Mouse (Mus musculus) limb, embryonic 12.5 days (tissue): Measurements from ENCODE around the gene Zbtb5. TPM values are rescaled to one million over a fixed set of nuclear protein-coding genes. Genes with fewer than 3 reads are reported as not detected.
"Not testable (repeated sequence)": the region's sequence is repeated elsewhere in the genome, so short reads cannot be mapped to it uniquely, and the experiment has no call there.

ENCODE experiments used
- ATAC-seq: fragments of 200-750 bp; cut with Nextera tagmentation; 2 replicates; pipeline ENCODE4 v1.8.0; 2017; ENCODE audit warnings: low read depth, moderate TSS enrichment; ENCODE audit not compliant: insufficient number of reproducible peaks, insufficient read depth, low FRiP score, low TSS enrichment
- H3K27ac ChIP-seq: fragments of 300-500 bp; sonication (generic); 2 replicates; pipeline ENCODE4 v1.5.1; 2016; ENCODE audit warnings: mild to moderate bottlenecking, moderate library complexity
- H3K27me3 ChIP-seq: fragments of 300-500 bp; sonication (generic); 2 replicates; pipeline ENCODE4 v1.6.1; 2016; ENCODE audit warnings: mild to moderate bottlenecking, moderate library complexity
- H3K36me3 ChIP-seq: fragments of 300-500 bp; sonication (generic); 2 replicates; pipeline ENCODE4 v1.6.1; 2016; ENCODE audit warnings: mild to moderate bottlenecking, moderate library complexity
- H3K4me1 ChIP-seq: fragments of 300-500 bp; sonication (generic); replicated peaks from 2 replicates; pipeline ENCODE4 v1.6.1; 2016
- H3K4me2 ChIP-seq: fragments of 300-500 bp; sonication (generic); 2 replicates; pipeline ENCODE4 v1.6.1; 2016; ENCODE audit warnings: mild to moderate bottlenecking, moderate library complexity
- H3K4me3 ChIP-seq: fragments of 300-500 bp; sonication (generic); replicated peaks from 2 replicates; pipeline ENCODE4 v1.5.1; 2016; ENCODE audit warnings: mild to moderate bottlenecking
- H3K9ac ChIP-seq: fragments of 300-500 bp; sonication (generic); replicated peaks from 2 replicates; pipeline ENCODE4 v1.6.1; 2016; ENCODE audit warnings: mild to moderate bottlenecking, moderate library complexity
- H3K9me3 ChIP-seq: fragments of 300-500 bp; sonication (generic); 2 replicates; pipeline ENCODE4 v1.6.1; 2016; ENCODE audit warnings: mild to moderate bottlenecking, moderate library complexity
- WGBS: fragments of 180-500 bp; shearing (Covaris S2); methylation state at CpG from one replicate; pipeline ENCODE4 v1.1.7; 2016; 5-methylcytosine and 5-hydroxymethylcytosine counted together
- polyA plus RNA-seq: library from polyadenylated mRNA; unstranded; fragments of >200 nt; fragmentation: Nextera tagmentation; extraction: Ambion mirVana; gene quantifications from 2 replicates; pipeline ENCODE4 v1.2.1, GENCODE M21; 2016

Gene Zbtb5
- polyA plus RNA-seq, 1 experiment from 2014 or later = 41.7 TPM

- H3K9ac ChIP-seq = no peak overlapping the region
- WGBS = 85% methylated on average over 3 of the region's 3 CpGs
- H3K4me2 ChIP-seq = no peak overlapping the region
- no peak for ATAC-seq
- H3K27me3 ChIP-seq = no peaks in the 10 kb centered on the region; the same call in 1 of the 2 replicates
- no peak overlapping the region for H3K4me3 ChIP-seq
- 0 out of 2 replicates have a peak, but pooled peaks cover under 1% of the 10 kb centered on the region for H3K4me1 ChIP-seq
- no peaks in the 10 kb centered on the region for H3K9me3 ChIP-seq
- H3K36me3 ChIP-seq = no peaks in the 10 kb centered on the region
- no peak overlapping the region for H3K27ac ChIP-seq
Measured at GRCm38 (mm10) chr4:44965736-44966135, 46.5 kb downstream of the Zbtb5 start.

- no peak overlapping the region for H3K4me2 ChIP-seq
- H3K36me3 ChIP-seq = no peaks in the 10 kb centered on the region
- 77% methylated on average over 2 of the region's 2 CpGs for WGBS
- ATAC-seq = no peak
- no peak overlapping the region for H3K9ac ChIP-seq
- no peak overlapping the region for H3K27ac ChIP-seq
- H3K4me3 ChIP-seq = no peak overlapping the region
- H3K9me3 ChIP-seq = no peaks in the 10 kb centered on the region
- H3K27me3 ChIP-seq = no peaks in the 10 kb centered on the region; the same call in 1 of the 2 replicates
- no peaks in the 10 kb centered on the region for H3K4me1 ChIP-seq
Measured at GRCm38 (mm10) chr4:44965175-44965574, 47.0 kb downstream of the Zbtb5 start.

- Histone ChIP-seq H3K36me3 (no peaks in the 10 kb centered on the region), H3K9ac (no peak overlapping the region), H3K27ac (no peak overlapping the region), H3K4me3 (no peak overlapping the region), H3K27me3 (no peaks in the 10 kb centered on the region), H3K9me3 (no peaks in the 10 kb centered on the region), H3K4me1 (no peaks in the 10 kb centered on the region), H3K4me2 (no peak overlapping the region)
- ATAC-seq = no peak
- 77% methylated on average over 11 of the region's 11 CpGs for WGBS
Measured at GRCm38 (mm10) chr4:44963156-44963555, 49.1 kb downstream of the Zbtb5 start.

- Histone ChIP-seq H3K4me3 (no peak overlapping the region), H3K9ac (no peak overlapping the region), H3K4me1 (no peaks in the 10 kb centered on the region), H3K36me3 (no peaks in the 10 kb centered on the region), H3K4me2 (no peak overlapping the region), H3K9me3 (no peaks in the 10 kb centered on the region), H3K27ac (no peak overlapping the region), H3K27me3 (no peaks in the 10 kb centered on the region)
- WGBS = 92% methylated on average over 13 of the region's 13 CpGs
- ATAC-seq = no peak
Measured at GRCm38 (mm10) chr4:44959220-44959619, 53.0 kb downstream of the Zbtb5 start.

GRCm38 (mm10) chr4:44958776-44959175 is 53.4 kb downstream of the Zbtb5 start:
- H3K27me3 ChIP-seq = no peaks in the 10 kb centered on the region
- no peaks in the 10 kb centered on the region for H3K9me3 ChIP-seq
- no peaks in the 10 kb centered on the region for H3K4me1 ChIP-seq
- H3K9ac ChIP-seq = no peak overlapping the region
- 87% methylated on average over 9 of the region's 9 CpGs for WGBS
- H3K27ac ChIP-seq = no peak overlapping the region
- H3K4me2 ChIP-seq = no peak overlapping the region
- ATAC-seq = no peak
- H3K36me3 ChIP-seq = no peaks in the 10 kb centered on the region
- H3K4me3 ChIP-seq = no peak overlapping the region

- H3K27me3 ChIP-seq = no peaks in the 10 kb centered on the region
- no peak overlapping the region for H3K4me2 ChIP-seq
- H3K27ac ChIP-seq = no peak overlapping the region
- ATAC-seq = no peak
- no peaks in the 10 kb centered on the region for H3K4me1 ChIP-seq
- WGBS = 81% methylated on average over 9 of the region's 9 CpGs
- H3K9me3 ChIP-seq = no peaks in the 10 kb centered on the region
- no peak overlapping the region for H3K9ac ChIP-seq
- no peaks in the 10 kb centered on the region for H3K36me3 ChIP-seq
- H3K4me3 ChIP-seq = no peak overlapping the region
Measured at GRCm38 (mm10) chr4:44953041-44953440, 59.2 kb downstream of the Zbtb5 start.

GRCm38 (mm10) chr4:44948314-44948713 is 63.9 kb downstream of the Zbtb5 start:
- H3K36me3 ChIP-seq = no peaks in the 10 kb centered on the region
- 89% methylated on average over 1 of the region's 1 CpGs for WGBS
- no peak overlapping the region for H3K4me3 ChIP-seq
- no peak overlapping the region for H3K27ac ChIP-seq
- H3K9me3 ChIP-seq = no peaks in the 10 kb centered on the region
- H3K4me1 ChIP-seq = no peaks in the 10 kb centered on the region
- H3K9ac ChIP-seq = no peak overlapping the region
- H3K4me2 ChIP-seq = no peak overlapping the region
- no peaks in the 10 kb centered on the region for H3K27me3 ChIP-seq
- no peak for ATAC-seq

GRCm38 (mm10) chr4:44947464-44947863 is 64.7 kb downstream of the Zbtb5 start:
- H3K9ac ChIP-seq = no peak overlapping the region
- H3K27ac ChIP-seq = no peak overlapping the region
- no peak for ATAC-seq
- H3K27me3 ChIP-seq = no peaks in the 10 kb centered on the region
- no peaks in the 10 kb centered on the region for H3K36me3 ChIP-seq
- no peak overlapping the region for H3K4me2 ChIP-seq
- WGBS = 96% methylated on average over 5 of the region's 5 CpGs
- no peak overlapping the region for H3K4me3 ChIP-seq
- H3K9me3 ChIP-seq = no peaks in the 10 kb centered on the region
- H3K4me1 ChIP-seq = no peaks in the 10 kb centered on the region

GRCm38 (mm10) chr4:44946126-44946525 is 66.1 kb downstream of the Zbtb5 start:
- H3K4me3 ChIP-seq, H3K27me3 ChIP-seq, H3K9ac ChIP-seq, H3K36me3 ChIP-seq, H3K27ac ChIP-seq, ATAC-seq, H3K4me1 ChIP-seq, H3K9me3 ChIP-seq, H3K4me2 ChIP-seq: not testable (repeated sequence)
- 86% methylated on average over 2 of the region's 2 CpGs for WGBS

GRCm38 (mm10) chr4:44944426-44945075 is 67.7 kb downstream of the Zbtb5 start:
- H3K9ac ChIP-seq = no peak overlapping the region
- no peaks in the 10 kb centered on the region for H3K9me3 ChIP-seq
- no peaks in the 10 kb centered on the region for H3K27me3 ChIP-seq
- no peaks in the 10 kb centered on the region for H3K36me3 ChIP-seq
- ATAC-seq = no peak
- WGBS = 86% methylated on average over 10 of the region's 10 CpGs
- no peaks in the 10 kb centered on the region for H3K4me1 ChIP-seq
- H3K4me2 ChIP-seq = no peak overlapping the region
- no peak overlapping the region for H3K4me3 ChIP-seq
- H3K27ac ChIP-seq = no peak overlapping the region

GRCm38 (mm10) chr4:44943480-44943879 is 68.7 kb downstream of the Zbtb5 start:
- Histone ChIP-seq H3K27me3 (no peaks in the 10 kb centered on the region), H3K4me3 (no peak overlapping the region), H3K4me1 (no peaks in the 10 kb centered on the region), H3K9me3 (no peaks in the 10 kb centered on the region), H3K27ac (no peak overlapping the region), H3K4me2 (no peak overlapping the region), H3K36me3 (no peaks in the 10 kb centered on the region), H3K9ac (no peak overlapping the region)
- 86% methylated on average over 6 of the region's 6 CpGs for WGBS
- ATAC-seq = no peak

- Histone ChIP-seq H3K4me1 (no peaks in the 10 kb centered on the region), H3K27ac (no peak overlapping the region), H3K4me3 (no peak overlapping the region), H3K9ac (no peak overlapping the region), H3K4me2 (no peak overlapping the region), H3K36me3 (no peaks in the 10 kb centered on the region), H3K9me3 (no peaks in the 10 kb centered on the region), H3K27me3 (no peaks in the 10 kb centered on the region)
- ATAC-seq = no peak
- WGBS = 80% methylated on average over 1 of the region's 1 CpGs
Measured at GRCm38 (mm10) chr4:44942237-44942636, 70.0 kb downstream of the Zbtb5 start.
